Mouse (Mus musculus): ENCODE data around the gene Fads2.
A peak's percentile ranks its signal among the peaks of the same experiment; 100 is the strongest.
"Not testable (repeated sequence)": the region's sequence is repeated elsewhere in the genome, so short reads cannot be mapped to it uniquely, and the experiment has no call there.

Gene Fads2

DNA sequence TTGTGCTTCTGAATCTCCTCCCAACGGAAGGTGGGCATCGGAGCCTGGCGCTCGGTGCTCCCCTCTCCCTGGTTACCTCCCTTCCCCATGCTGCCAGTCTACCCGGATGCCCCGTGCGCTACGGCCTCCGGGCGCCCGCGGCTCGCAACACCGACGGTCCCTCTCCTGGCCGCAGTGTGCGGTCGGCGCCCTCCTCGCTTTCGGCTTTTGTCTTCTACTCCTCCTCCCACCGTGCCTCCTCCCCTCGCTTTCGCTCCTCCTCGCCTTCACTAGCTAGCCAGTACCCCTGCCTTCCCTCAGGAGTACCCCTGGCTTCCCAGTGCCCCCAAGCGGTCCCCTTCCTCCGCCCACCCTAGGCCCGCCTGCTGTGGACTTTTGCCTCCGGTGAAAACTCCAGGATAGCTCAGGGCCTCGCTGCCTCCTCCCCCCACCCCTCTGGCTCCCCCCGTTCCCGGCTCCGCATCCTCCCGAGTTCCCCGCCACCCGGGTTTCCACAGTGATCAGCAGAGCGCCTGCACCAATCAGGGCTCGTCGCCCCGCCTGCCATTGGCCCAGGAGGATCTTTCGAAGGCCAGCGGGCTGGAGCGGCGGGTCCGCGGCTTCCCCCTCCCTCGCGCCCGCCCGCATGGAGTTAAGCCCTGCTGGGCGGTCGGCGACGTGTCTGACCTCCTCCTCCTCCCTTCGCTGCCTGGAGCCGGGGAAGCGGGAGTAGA is at the start of gene Fads2:
TSS of gene Fads2 (minus strand) at position 406 of the 713 bp plus-strand sequence.
- peak; percentile 90 for DNase-seq (ENCODE audit: low spot score)

GRCm38 (mm10) chr19:10149189-10149588 is 47.6 kb upstream of the Fads2 start:
- no peak for DNase-seq (ENCODE audit: low spot score)

DNA sequence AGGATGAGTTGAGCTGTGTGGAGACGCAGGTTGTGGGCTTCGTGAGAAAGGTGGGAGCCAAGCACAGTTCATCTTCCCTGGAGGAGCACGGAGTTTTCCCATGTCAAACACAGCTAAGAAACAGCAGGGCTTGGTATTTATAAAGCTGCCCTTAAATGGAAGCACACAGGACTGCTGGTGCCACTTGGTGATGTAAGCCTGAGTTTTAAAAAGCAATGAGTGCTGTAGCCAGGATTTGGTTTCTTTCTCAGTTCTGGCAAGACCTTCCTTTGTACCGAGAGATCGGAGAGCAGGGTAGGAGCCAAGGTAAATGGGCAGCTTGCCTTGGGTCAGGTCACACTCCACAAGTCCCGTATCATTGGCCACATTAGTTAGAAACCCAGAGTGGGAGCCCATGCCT is 47.0 kb upstream of the Fads2 start:
- DNase-seq (ENCODE audit: low spot score), result no peak

DNA sequence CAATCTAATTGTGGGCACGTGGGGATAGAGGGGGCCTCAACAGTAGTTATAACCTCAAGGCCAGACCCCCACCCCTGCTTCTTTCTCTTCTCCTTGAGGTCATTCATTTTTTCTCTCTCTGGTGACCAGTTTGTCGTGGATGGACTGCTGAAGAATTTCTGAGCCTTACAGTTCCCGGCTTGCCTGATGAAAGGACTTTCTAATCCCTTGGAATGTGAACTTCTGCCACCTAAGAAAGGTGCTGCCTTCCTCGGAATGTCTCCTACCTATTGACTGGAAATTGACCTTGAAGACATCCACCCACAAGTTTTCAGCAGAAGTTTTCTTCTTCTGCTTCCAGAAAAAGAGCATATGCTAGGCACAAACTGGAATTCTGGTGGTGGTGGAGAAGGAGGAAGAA is 42.9 kb upstream of the Fads2 start:
- DNase-seq (ENCODE audit: low spot score), result no peak

- no peak for DNase-seq (ENCODE audit: low spot score)
These were observed 42.1 kb upstream of the Fads2 start for GRCm38 (mm10) chr19:10143667-10144066.

- no peak for DNase-seq (ENCODE audit: low spot score)
These were observed 38.2 kb upstream of the Fads2 start for GRCm38 (mm10) chr19:10139736-10140135.

DNA sequence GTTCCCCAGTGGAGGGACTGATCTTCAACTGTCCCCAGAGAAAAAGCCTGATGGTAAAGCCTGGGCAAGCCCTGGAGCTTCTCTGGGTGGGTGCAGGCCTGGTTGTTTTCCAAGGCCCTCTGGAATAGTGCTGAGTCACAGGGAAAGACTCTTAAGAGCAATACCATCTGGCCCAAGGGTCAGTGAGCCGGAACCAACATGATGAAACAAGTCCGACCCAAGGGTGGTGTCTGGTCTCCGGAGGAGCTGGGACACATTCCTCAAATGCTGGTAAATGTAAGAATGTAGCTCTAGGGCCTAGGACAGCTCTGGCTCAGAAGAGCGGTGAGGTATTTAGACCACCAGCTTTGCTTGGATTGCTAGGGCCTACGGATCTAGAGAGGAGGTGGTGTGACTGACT is 35.9 kb upstream of the Fads2 start:
- no peak for DNase-seq (ENCODE audit: low spot score)

DNA sequence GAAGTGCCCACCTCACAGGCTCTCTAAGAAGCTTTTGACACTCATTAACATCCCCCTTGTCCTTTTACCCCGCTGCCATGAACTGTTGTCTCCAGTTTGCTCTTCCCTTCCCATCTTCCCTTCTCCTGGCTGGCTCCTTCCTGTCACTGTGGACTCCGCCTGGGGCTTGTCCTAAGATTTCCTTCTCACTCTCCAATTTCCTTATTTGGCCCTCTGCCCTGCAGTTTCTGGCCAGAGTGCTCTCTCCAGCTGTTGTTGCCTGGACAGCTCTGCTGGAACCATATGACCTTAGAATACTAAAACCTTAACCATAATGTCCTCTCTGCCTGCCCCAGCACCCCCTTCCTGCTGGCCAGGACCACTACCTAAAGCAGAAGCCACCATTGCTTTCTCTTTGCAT is 33.1 kb upstream of the Fads2 start:
- DNase-seq (ENCODE audit: low spot score), result peak; percentile 34

DNA sequence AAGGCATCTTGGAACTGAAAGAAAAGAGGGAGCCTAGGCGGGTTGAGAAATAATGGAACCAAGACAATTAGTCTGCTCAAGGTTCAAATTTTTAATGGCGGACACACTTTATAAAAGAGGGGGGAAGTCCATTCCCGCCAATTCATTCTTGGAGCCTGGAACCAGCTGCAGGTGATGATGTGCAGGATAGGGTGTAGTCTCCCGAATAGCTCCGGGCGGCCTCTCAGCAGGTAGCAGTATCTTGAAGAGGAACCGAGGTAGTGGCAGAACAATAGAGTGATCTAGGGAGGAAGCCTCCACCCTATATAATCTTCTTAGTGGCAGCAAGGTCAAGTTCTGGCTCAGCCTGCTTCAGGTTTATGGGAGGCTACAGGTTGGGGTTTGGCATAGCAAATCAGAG is 28.0 kb upstream of the Fads2 start:
- not testable (repeated sequence) for DNase-seq (ENCODE audit: low spot score)

DNA sequence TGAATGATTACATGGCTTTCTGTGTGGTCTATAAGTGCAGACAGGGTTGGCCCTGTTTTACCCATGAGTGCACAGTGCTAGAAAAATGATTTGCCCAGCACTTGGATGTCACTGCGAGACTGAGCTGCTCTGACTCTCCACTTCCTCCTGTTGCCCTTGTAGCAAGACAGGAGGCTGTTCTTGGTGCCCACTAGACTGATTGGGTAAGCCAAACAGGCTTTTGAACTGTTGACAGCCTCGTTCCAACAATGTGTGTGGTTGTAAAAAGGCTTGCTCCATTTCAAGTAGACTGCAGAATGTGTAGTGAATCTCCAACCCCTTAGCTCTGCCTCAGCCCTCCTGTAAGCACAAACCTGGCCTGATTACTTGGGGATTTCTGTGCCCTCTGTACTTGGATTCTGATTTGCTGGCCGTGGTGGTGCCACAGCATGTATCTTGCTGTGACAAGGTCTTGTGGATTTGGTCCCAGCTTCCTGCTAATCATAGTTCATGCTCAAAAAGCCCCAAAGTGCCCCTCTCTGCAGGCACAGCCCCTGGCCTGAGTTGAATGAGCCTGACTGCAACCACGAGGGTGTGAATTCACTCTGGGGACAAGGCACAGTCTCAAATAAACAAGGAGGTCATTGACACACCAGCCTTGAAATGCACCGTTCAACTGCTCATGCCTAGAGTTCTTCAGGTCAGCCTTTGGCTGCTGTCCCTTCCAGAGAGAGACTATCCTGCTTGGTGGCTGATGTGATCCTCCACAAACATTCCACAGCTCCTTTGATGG is 25.1 kb upstream of the Fads2 start:
- DNase-seq (ENCODE audit: low spot score), result no peak

GRCm38 (mm10) chr19:10123892-10124634 is 22.5 kb upstream of the Fads2 start:
- no peak for DNase-seq (ENCODE audit: low spot score)

DNA sequence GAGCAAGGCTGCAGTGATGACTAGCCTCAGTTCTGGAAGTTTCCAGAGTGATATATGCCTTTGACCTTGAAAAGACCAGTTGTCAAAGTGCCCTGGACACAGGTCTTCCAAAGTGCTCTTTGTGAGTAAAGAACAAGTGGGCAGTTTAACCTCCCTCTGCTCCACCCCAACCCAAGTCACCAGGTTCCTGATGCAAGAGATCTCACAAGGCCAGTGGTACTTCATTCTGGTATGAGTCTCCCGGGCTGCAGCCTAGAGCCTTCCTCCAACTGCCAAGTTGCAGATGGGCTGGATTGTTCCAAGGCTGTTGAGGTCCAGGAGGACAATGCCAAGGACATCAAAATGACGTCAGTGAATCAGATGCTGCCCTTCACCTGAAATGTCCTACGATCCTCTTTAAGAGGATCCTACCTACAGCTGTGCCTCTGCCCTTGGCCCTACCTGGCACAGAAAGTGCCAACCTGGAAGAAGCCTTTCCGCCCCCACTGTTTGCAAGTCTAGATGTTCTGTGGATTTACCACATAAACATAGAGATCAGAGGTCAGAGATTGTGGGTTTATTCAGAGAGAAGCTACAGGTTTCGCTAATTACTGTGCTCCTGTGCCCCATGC is 20.6 kb upstream of the Fads2 start:
- DNase-seq (ENCODE audit: low spot score), result no peak

- DNase-seq (ENCODE audit: low spot score), result no peak
These were observed 15.1 kb upstream of the Fads2 start for GRCm38 (mm10) chr19:10116641-10117040.

GRCm38 (mm10) chr19:10115373-10116158 is 14.0 kb upstream of the Fads2 start:
- no peak for DNase-seq (ENCODE audit: low spot score)

GRCm38 (mm10) chr19:10112956-10113355 is 11.4 kb upstream of the Fads2 start:
- DNase-seq (ENCODE audit: low spot score), result no peak

DNA sequence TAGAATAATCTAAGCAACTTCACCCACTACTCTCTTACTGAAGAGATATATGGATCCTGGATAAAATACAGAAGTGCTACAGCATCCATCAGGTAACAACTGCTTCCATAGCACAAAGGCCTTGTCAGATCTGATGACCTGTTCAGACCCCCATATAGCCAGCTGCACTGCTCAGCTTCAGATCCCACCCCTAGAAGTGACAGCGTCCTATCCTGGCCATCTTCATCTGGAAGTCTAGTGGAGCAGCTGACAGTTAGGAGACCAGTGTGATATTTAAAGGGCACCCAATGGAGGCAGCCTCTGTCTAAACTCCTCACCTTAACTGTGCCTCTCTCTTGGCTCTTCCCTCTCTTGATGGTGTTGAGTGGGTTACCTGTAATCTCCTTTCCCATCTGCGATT is 7.1 kb upstream of the Fads2 start:
- DNase-seq (ENCODE audit: low spot score), result no peak

DNA sequence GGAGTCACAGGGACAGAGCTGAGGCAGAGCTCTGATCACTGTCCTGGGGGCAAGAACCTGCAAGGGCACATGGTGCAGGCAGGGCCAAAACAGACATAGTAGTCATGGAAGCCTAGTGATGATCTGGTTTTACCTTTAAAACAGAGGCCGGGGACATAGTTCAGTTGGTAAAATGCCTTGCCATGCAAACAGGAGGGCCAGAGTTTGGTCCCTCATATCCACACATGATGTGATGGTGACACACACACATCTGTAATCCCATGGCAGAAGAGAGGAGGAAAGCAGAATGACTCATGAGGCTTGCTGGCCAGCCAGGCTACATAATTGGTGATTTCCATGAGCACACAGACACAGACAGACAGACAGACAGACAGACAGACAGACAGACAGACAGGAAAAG is 6.6 kb upstream of the Fads2 start:
- DNase-seq (ENCODE audit: low spot score), result no peak

DNA sequence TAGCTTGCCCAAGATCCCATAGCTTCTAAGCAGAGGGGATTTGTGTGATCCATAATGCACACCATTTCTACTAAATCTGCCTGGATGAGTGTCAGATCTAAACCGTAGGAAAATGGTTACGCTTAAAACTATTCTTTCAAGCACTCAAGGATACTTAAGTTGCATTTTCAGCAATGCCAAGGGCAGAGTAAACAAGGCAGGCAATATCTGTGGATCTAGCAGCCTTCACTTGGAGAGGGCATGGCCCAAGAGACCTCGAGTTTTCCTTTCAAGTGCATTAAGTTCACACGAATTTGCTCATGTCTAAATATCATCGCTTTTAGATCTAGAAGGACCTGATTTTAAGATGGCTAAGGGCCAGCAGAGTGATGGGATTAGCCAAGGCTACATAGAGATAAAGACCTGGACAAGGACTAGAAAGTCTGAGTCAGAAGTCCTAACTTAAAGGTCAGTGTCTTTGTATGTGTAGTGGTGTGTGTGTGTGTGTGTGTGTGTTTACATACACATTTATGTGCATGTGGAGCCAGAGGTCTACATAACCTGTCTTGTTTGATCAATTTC is 5.6 kb upstream of the Fads2 start:
- no peak for DNase-seq (ENCODE audit: low spot score)

GRCm38 (mm10) chr19:10106634-10107033 is 5.1 kb upstream of the Fads2 start:
- DNase-seq (ENCODE audit: low spot score), result no peak

DNA sequence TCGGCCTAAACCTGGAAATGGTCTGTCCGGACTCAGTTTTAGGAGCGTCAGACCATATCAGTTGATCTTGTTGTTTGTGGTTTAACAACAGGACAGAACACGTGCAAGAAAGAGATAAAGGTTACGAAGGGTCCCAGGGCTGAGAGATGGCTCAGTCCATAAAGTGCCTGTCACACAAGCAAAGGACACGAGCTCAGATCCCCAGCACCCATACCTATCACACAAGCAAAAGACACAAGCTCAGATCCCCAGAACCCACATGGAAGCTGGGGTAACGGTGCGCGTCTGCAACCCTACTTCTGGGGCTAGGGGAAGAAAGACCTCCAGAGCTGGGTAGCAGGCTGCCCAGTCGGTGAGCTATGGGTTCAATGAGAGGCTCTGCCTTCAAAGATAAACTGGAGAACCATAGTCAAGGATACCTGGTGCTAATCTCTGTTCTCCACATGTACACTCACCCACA is 3.5 kb upstream of the Fads2 start:
- DNase-seq (ENCODE audit: low spot score), result no peak

GRCm38 (mm10) chr19:10104234-10104633 is 2.7 kb upstream of the Fads2 start:
- peak; percentile 32 for DNase-seq (ENCODE audit: low spot score)
